Mouse (Mus musculus) heart, postnatal 10 days (tissue): ENCODE data around the gene Lyg1. TPM values are rescaled to one million over a fixed set of nuclear protein-coding genes. Genes with fewer than 3 reads are reported as not detected.
A peak's percentile ranks its signal among the peaks of the same experiment; 100 is the strongest.
"Not testable (repeated sequence)": the region's sequence is repeated elsewhere in the genome, so short reads cannot be mapped to it uniquely, and the experiment has no call there.

Experiments used
- DNase-seq, 2 experiments: peaks; one replicate each; pipeline ENCODE4 v3.0.0; 2021
- intact Hi-C: fragments of 180-260 bp; cut with DNase I; formaldehyde crosslinking; loops from one replicate; pipeline ENCODE4 v1.15.1; 2025
- total RNA-seq, 2 experiments: library from RNA; stranded (reverse); gene quantifications; 2 replicates each; pipeline ENCODE4 v1.2.3; 2021

Gene Lyg1
- total RNA-seq, result not detected

GRCm38 (mm10) chr1:37957659-37958058, at the start of gene Lyg1:
TSS of gene Lyg1 (minus strand) at chr1:37957759.
- intact Hi-C loops, result no loop called here
- DNase-seq, result no peak

GRCm38 (mm10) chr1:38006741-38007140, 49.2 kb upstream of the Lyg1 start:
- intact Hi-C loops, result no loop called here

GRCm38 (mm10) chr1:38003046-38003445, 45.5 kb upstream of the Lyg1 start:
- no peak for DNase-seq
- intact Hi-C loops, result no loop called here

More at GRCm38 (mm10) chr1:38006741-38007140, 49.2 kb upstream of the Lyg1 start:
- DNase-seq, result no peak

- DNase-seq, result no peak
- intact Hi-C loops, result no loop called here
Measured at GRCm38 (mm10) chr1:38001956-38002355, 44.4 kb upstream of the Lyg1 start.

- intact Hi-C loops, result no loop called here
- DNase-seq, result no peak
Measured at GRCm38 (mm10) chr1:38000844-38001243, 43.3 kb upstream of the Lyg1 start.

GRCm38 (mm10) chr1:37999552-37999951, 42.0 kb upstream of the Lyg1 start:
- no peak for DNase-seq
- intact Hi-C loops, result loop anchor here (2.0 to 10.0 kb wide), 3 partner anchors 107 to 1365 kb away; partner anchors contain the start of genes Mitd1, Mrpl30 and Rpl31

GRCm38 (mm10) chr1:37998371-37999199, 41.0 kb upstream of the Lyg1 start:
- intact Hi-C loops, result loop anchor here (2.0 to 10.0 kb wide), 3 partner anchors 106 to 1366 kb away; partner anchors contain the start of genes Mitd1, Mrpl30 and Rpl31
- DNase-seq, result no peak

- peak; percentile 95 to 96 for DNase-seq
- intact Hi-C loops, result loop anchor here (2.0 to 10.0 kb wide), 3 partner anchors 106 to 1367 kb away; partner anchors contain the start of genes Mitd1, Mrpl30 and Rpl31
Measured at GRCm38 (mm10) chr1:37997867-37998266, 40.3 kb upstream of the Lyg1 start, which contains the start of the genes Txndc9 and Eif5b. TSS of gene Txndc9 (minus strand) at chr1:37997893. TSS of gene Eif5b (plus strand) at chr1:37998010.

- peak; percentile 99 for DNase-seq
- intact Hi-C loops, result loop anchor here (5.0 to 10.0 kb wide), 2 partner anchors 105 to 1368 kb away; partner anchors contain the start of genes Mitd1, Mrpl30 and Rpl31
Measured at GRCm38 (mm10) chr1:37996877-37997484, 39.4 kb upstream of the Lyg1 start.

- no peak for DNase-seq
Measured at GRCm38 (mm10) chr1:37996226-37996625, 38.7 kb upstream of the Lyg1 start.

GRCm38 (mm10) chr1:37987856-37988255, 30.3 kb upstream of the Lyg1 start:
- no peak for DNase-seq
- intact Hi-C loops, result loop anchor here (10.0 kb wide), 1 partner anchor 313 kb away; no protein-coding TSS in a partner anchor

More at GRCm38 (mm10) chr1:37996226-37996625, 38.7 kb upstream of the Lyg1 start:
- intact Hi-C loops, result loop anchor here (5.0 to 10.0 kb wide), 2 partner anchors 104 to 1369 kb away; partner anchors contain the start of genes Mitd1, Mrpl30 and Rpl31

- DNase-seq, result peak; percentile 14 to 59
- intact Hi-C loops, result loop anchor here (10.0 kb wide), 1 partner anchor 311 kb away; no protein-coding TSS in a partner anchor
Measured at GRCm38 (mm10) chr1:37985764-37986323, 28.3 kb upstream of the Lyg1 start.

- intact Hi-C loops, result loop anchor here (10.0 kb wide), 1 partner anchor 310 kb away; no protein-coding TSS in a partner anchor
- DNase-seq, result no peak
Measured at GRCm38 (mm10) chr1:37984326-37984725, 26.8 kb upstream of the Lyg1 start.

GRCm38 (mm10) chr1:37977303-37977702, 19.7 kb upstream of the Lyg1 start:
- intact Hi-C loops, result no loop called here
- no peak for DNase-seq

- intact Hi-C loops, DNase-seq: not testable (repeated sequence)
Measured at GRCm38 (mm10) chr1:37976666-37977065, 19.1 kb upstream of the Lyg1 start.

GRCm38 (mm10) chr1:37971520-37971919, 14.0 kb upstream of the Lyg1 start:
- DNase-seq, result no peak
- intact Hi-C loops, result no loop called here

GRCm38 (mm10) chr1:37968746-37969145, 11.2 kb upstream of the Lyg1 start:
- intact Hi-C loops, result no loop called here
- DNase-seq, result no peak

- intact Hi-C loops, result no loop called here
Measured at GRCm38 (mm10) chr1:37965571-37965970, 8.0 kb upstream of the Lyg1 start.

GRCm38 (mm10) chr1:37959486-37959885, 1.9 kb upstream of the Lyg1 start:
- no peak for DNase-seq
- intact Hi-C loops, result no loop called here

More at GRCm38 (mm10) chr1:37965571-37965970, 8.0 kb upstream of the Lyg1 start:
- no peak for DNase-seq

- DNase-seq, result no peak
- intact Hi-C loops, result no loop called here
Measured at GRCm38 (mm10) chr1:37958516-37958915, 957 bp upstream of the Lyg1 start.
